Mouse (Mus musculus) hindbrain, embryonic 12.5 days (tissue): ENCODE results near the gene Pde4d. TPM values are rescaled to one million over a fixed set of nuclear protein-coding genes. Genes with fewer than 3 reads are reported as not detected.
"Not testable (repeated sequence)": the region's sequence is repeated elsewhere in the genome, so short reads cannot be mapped to it uniquely, and the experiment has no call there.

Experiments used
- ATAC-seq: fragments of 200-750 bp; cut with Nextera tagmentation; 2 replicates; pipeline ENCODE4 v1.8.0; 2017; ENCODE audit warnings: moderate TSS enrichment; ENCODE audit not compliant: low FRiP score
- H3K27ac ChIP-seq: fragments of 300-500 bp; sonication (generic); 2 replicates; pipeline ENCODE4 v1.5.1; 2016; ENCODE audit warnings: mild to moderate bottlenecking
- H3K27me3 ChIP-seq: fragments of 300-500 bp; sonication (generic); 2 replicates; pipeline ENCODE4 v1.6.1; 2016; ENCODE audit warnings: mild to moderate bottlenecking
- H3K36me3 ChIP-seq: fragments of 300-500 bp; sonication (generic); 2 replicates; pipeline ENCODE4 v1.6.1; 2016; ENCODE audit warnings: mild to moderate bottlenecking
- H3K4me1 ChIP-seq: fragments of 300-500 bp; sonication (generic); 2 replicates; pipeline ENCODE4 v1.6.1; 2016
- H3K4me2 ChIP-seq: fragments of 300-500 bp; sonication (generic); replicated peaks from 2 replicates; pipeline ENCODE4 v1.6.1; 2016; ENCODE audit warnings: mild to moderate bottlenecking
- H3K4me3 ChIP-seq: fragments of 300-500 bp; sonication (generic); 2 replicates; pipeline ENCODE4 v1.5.1; 2016; ENCODE audit warnings: mild to moderate bottlenecking
- H3K9ac ChIP-seq: fragments of 300-500 bp; sonication (generic); 2 replicates; pipeline ENCODE4 v1.6.1; 2016; ENCODE audit warnings: mild to moderate bottlenecking, moderate library complexity
- H3K9me3 ChIP-seq: fragments of 300-500 bp; sonication (generic); replicated peaks from 2 replicates; pipeline ENCODE4 v1.6.1; 2016; ENCODE audit warnings: mild to moderate bottlenecking
- WGBS: fragments of 180-500 bp; shearing (Covaris S2); methylation state at CpG from one replicate; pipeline ENCODE4 v1.1.7; 2016; 5-methylcytosine and 5-hydroxymethylcytosine counted together
- polyA plus RNA-seq: library from polyadenylated mRNA; unstranded; fragments of >200 nt; fragmentation: Nextera tagmentation; extraction: Ambion mirVana; gene quantifications from 2 replicates; pipeline ENCODE4 v1.2.1, GENCODE M21; 2016

The Pde4d gene
- polyA plus RNA-seq, 1 experiment from 2014 or later: 20.6 TPM

DNA sequence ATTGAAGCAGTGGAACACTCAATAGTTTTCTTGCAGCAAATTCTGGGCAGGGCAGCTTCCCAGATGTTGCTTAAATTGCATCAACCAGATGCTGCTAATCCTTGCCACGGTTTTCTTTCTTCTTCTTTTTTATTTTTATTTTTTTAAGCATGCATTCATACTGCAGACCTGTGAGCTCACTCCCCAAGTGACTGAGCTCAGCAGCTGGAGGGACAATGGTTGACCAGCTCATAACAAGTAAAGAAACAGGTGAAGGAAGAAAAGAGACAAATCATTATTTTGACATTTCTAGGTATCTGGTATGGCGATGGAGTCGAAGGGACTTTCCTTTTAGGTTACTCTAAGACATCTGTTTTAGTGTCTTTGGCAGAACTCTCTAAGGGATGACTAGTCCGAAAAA lies 308.6 kb downstream of the Pde4d start:
- H3K9me3 ChIP-seq: no peaks in the 10 kb centered on the region
- no peaks in the 10 kb centered on the region for H3K4me1 ChIP-seq
- no peak overlapping the region for H3K27ac ChIP-seq
- H3K36me3 ChIP-seq: no peaks in the 10 kb centered on the region
- no peaks in the 10 kb centered on the region for H3K27me3 ChIP-seq
- H3K9ac ChIP-seq: no peak overlapping the region
- no peak overlapping the region for H3K4me3 ChIP-seq
- H3K4me2 ChIP-seq: no peak overlapping the region
- WGBS: 82% methylated on average over 4 of the region's 4 CpGs
- ATAC-seq: no peak

DNA sequence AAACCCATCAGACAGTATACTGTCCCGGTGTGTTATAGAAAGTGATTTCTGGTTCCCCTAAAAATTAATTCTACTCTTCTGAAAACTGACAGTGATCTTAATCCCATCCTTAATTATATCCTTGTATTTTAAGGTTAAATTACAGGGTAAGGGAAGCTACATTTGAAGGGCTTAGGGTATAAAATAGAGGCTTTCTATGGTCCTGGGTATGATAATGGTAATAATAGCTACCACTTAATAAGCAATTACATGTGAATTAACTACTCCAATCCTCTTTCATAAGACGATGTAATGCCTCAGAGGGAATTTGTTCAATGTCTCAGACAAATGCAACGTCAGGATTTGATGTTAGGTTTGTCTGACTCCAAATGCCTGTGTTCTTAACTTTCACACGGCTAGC lies 309.4 kb downstream of the Pde4d start:
- Histone ChIP-seq H3K9me3 (no peaks in the 10 kb centered on the region), H3K36me3 (no peaks in the 10 kb centered on the region), H3K4me1 (no peaks in the 10 kb centered on the region), H3K4me3 (no peak overlapping the region), H3K27ac (no peak overlapping the region), H3K27me3 (no peaks in the 10 kb centered on the region), H3K9ac (no peak overlapping the region), H3K4me2 (no peak overlapping the region)
- ATAC-seq: no peak
- 79% methylated on average over 4 of the region's 4 CpGs for WGBS

DNA sequence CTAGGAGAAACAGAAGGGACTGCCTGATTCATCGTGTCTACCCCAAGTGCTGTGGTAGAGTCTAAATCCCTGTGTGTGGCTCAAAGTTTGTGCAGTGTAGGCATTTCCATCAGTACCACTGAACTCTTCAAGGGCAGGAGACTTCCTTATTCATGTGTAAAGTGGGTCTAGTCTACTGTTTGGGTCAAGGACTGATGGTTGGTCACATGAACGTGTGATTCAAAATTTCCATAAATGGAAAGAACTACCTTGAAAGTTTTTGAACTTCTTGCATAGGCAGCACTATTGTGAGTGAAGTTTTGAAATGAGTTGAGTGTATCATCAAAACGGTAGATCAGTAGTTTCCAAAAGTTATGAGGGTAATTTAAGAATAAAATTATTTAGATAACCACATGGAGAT lies 313.5 kb downstream of the Pde4d start:
- H3K36me3 ChIP-seq: no peaks in the 10 kb centered on the region
- H3K4me3 ChIP-seq: no peak overlapping the region
- no peak overlapping the region for H3K27ac ChIP-seq
- no peaks in the 10 kb centered on the region for H3K4me1 ChIP-seq
- no peak overlapping the region for H3K9ac ChIP-seq
- ATAC-seq: no peak
- 80% methylated on average over 3 of the region's 3 CpGs for WGBS
- H3K4me2 ChIP-seq: no peak overlapping the region
- no peaks in the 10 kb centered on the region for H3K9me3 ChIP-seq
- no peaks in the 10 kb centered on the region for H3K27me3 ChIP-seq

DNA sequence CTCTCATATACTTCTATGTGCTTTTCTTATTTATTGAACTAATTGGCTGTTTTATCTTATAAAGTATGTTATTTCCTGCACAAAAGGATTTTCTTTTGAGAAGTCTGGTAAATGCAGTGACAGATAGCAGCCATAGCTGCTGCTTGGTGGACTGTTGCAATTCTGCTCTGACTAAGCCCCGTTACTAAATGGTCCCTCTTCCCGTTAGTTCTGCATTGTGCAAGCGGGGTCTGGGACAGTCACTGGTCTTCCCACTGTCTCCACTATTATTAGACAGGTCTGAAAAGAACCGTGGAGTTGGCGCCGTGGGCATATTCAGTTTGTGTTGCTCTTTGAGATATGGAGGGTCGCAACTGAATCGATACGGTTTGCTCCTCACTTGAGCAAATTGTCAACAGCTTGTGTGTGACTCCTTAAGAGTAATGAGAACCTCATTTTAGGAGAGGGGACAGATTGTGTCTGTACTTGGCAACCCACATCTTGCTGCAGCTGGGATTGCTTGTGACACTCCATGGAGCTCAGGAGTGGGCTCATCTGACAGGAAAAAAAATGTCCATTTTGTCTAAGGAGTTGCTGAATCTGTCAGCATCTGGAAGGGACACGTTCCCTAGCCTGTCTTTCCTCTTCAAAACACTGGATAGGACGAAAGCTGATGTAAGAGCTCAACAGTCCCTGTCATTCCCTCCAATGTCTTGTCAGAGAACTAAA lies 316.4 kb downstream of the Pde4d start:
- no peak for ATAC-seq
- 77% methylated on average over 11 of the region's 11 CpGs for WGBS
- Histone ChIP-seq H3K4me1 (no peaks in the 10 kb centered on the region), H3K27ac (no peak overlapping the region), H3K27me3 (no peaks in the 10 kb centered on the region), H3K36me3 (no peaks in the 10 kb centered on the region), H3K4me3 (no peak overlapping the region), H3K9ac (no peak overlapping the region), H3K4me2 (no peak overlapping the region), H3K9me3 (no peaks in the 10 kb centered on the region)

DNA sequence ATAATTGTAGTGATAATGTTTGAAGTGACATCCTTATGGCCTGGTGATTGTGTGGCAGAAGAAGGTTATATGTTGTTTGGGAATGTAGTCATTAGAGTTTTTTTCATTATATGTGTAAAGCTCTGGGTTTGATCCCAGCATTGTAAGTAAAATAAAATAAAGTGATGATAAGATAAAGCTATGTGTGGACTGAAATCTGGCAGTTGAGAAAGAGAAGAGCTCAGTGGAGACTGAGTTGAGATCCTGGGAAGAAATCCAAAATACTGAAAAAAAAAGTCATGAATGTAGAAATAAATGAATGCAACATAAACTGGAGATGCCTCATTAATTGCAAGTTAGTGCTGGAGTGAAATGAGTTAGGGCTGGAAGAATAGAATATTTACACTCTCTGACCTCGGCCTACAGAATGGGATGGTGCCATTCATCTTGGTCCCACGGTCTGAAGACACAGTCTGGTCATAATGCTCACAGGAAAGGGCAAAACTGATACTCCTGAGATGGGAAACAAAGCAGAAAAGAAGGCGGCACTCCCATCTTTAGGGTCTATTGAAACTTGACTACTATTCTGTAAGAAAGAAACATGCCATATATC lies 319.8 kb downstream of the Pde4d start:
- Histone ChIP-seq H3K27me3 (no peaks in the 10 kb centered on the region), H3K27ac (no peak overlapping the region), H3K4me3 (no peak overlapping the region), H3K9ac (no peak overlapping the region), H3K36me3 (no peaks in the 10 kb centered on the region), H3K4me1 (peaks cover 7% of the 10 kb centered on the region; the same call in 1 of the 2 replicates), H3K9me3 (no peaks in the 10 kb centered on the region), H3K4me2 (no peak overlapping the region)
- WGBS: 74% methylated on average over 3 of the region's 3 CpGs
- no peak for ATAC-seq

DNA sequence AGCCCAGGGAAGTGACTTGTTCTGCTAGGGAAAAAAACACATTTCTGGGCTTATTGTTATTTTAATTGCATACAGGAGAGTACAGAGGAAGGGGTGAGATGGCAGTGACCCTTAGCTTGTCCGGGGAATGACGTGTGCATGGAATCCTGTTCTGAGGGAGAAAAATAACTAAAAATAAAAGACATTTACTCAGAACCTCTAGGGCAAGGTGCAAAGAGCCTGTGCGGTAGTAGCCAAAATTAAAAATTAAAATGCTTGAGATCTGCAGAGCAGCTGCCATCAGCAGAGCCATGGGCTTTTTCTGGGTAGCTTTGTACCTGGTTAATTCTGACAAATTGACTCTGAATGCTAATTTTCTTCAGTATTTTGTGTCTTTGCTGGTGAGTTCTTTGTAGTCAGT lies 322.6 kb downstream of the Pde4d start:
- H3K36me3 ChIP-seq: no peaks in the 10 kb centered on the region
- no peak overlapping the region for H3K9ac ChIP-seq
- H3K4me2 ChIP-seq: no peak overlapping the region
- no peak overlapping the region for H3K4me3 ChIP-seq
- ATAC-seq: 0 out of 2 replicates have a peak, but pooled peaks have one; percentile 16
- H3K27ac ChIP-seq: no peak overlapping the region
- no peaks in the 10 kb centered on the region for H3K9me3 ChIP-seq
- 41% methylated on average over 3 of the region's 3 CpGs for WGBS
- peaks cover 7% of the 10 kb centered on the region; the same call in 1 of the 2 replicates for H3K4me1 ChIP-seq
- no peaks in the 10 kb centered on the region for H3K27me3 ChIP-seq

DNA sequence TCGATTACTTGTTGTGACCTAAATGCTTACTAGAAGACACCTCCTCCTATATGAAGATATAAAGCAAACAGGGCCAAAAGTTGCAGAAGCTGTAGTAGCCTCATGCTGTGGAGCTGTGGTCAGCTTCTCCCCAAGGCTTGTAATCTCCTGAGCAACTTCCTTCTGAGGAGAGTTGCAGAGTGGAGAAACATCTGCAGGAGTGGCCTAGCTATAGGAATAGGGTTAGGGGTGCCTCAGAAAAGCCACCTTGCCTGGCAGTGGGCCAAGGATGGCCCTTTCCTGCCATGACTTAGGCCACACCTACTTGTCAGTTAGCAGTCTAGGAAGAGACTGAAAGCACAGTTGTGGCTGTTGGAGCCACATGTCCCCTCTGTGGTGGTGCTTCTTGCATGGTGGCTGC lies 325.2 kb downstream of the Pde4d start:
- Histone ChIP-seq H3K36me3 (no peaks in the 10 kb centered on the region), H3K4me1 (peaks cover 7% of the 10 kb centered on the region; the same call in 1 of the 2 replicates), H3K4me2 (no peak overlapping the region), H3K27me3 (no peaks in the 10 kb centered on the region), H3K27ac (no peak overlapping the region), H3K4me3 (no peak overlapping the region), H3K9me3 (no peaks in the 10 kb centered on the region), H3K9ac (no peak overlapping the region)
- ATAC-seq: no peak
- 76% methylated on average over 1 of the region's 1 CpGs for WGBS

DNA sequence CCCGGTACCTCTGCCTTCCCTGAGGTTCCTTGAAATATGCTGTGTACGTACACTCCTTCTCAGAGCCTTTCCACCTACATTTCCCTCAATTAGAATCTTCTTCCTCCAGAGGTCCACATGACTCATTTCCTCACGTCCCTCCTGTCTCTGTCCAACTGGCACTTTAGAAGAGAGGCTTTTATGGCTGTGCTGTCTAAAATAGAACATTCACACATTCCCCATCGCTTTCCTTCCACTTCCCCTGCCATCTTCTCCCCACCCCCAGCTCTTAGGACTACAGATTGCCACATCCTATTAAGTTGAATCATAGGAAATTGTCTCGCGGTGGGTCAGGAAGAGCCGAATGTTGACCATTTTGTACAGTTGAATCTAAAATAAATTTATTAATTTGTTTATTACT lies 326.1 kb downstream of the Pde4d start:
- no peaks in the 10 kb centered on the region for H3K36me3 ChIP-seq
- 83% methylated on average over 7 of the region's 7 CpGs for WGBS
- no peaks in the 10 kb centered on the region for H3K27me3 ChIP-seq
- no peak overlapping the region for H3K27ac ChIP-seq
- peaks cover 7% of the 10 kb centered on the region; the same call in 1 of the 2 replicates for H3K4me1 ChIP-seq
- H3K9me3 ChIP-seq: no peaks in the 10 kb centered on the region
- no peak overlapping the region for H3K4me2 ChIP-seq
- no peak for ATAC-seq
- no peak overlapping the region for H3K4me3 ChIP-seq
- no peak overlapping the region for H3K9ac ChIP-seq

DNA sequence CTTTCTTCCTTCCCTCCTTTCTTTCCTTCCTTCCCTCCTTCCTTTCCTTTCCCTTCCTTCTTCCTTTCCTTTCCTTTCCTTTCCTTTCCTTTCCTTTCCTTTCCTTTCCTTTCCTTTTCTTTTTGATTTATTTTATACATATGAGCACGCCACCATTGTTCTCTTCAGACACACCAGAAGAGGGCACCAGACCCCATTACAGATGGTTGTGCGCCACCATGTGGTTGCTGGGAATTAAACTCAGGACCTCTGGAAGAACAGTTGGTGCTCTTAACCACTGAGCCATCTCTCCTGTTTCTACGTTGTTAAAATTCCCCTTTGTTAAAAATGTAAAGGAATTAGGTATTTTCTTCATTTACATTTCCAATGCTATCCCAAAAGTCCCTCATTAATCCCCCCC lies 347.9 kb downstream of the Pde4d start:
- ATAC-seq, H3K27me3 ChIP-seq, H3K36me3 ChIP-seq, H3K4me3 ChIP-seq, H3K9ac ChIP-seq, H3K27ac ChIP-seq, H3K4me2 ChIP-seq, H3K9me3 ChIP-seq, H3K4me1 ChIP-seq: not testable (repeated sequence)
- WGBS: 74% methylated on average over 3 of the region's 3 CpGs

DNA sequence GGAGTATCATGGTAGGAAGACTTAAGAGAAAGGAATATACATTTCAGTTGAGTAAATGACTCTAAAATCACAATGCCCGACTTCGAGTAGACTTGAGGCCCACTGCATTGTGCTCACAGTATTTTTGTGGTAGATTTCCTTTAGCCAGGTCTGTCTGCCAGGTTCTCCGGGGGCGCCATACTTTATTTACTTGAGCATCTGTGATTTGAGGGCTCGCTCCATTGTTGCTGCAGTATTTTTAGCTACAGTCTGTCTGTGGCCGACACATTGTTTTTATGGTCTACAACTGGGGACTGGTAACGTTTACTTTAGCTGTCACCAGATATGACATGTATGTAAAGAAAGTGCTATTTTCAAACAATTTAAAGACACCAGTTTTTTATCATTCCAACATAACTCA lies 359.4 kb downstream of the Pde4d start:
- Histone ChIP-seq H3K36me3 (no peaks in the 10 kb centered on the region), H3K9ac (no peak overlapping the region), H3K27me3 (no peaks in the 10 kb centered on the region), H3K27ac (no peak overlapping the region), H3K4me3 (no peak overlapping the region), H3K4me2 (no peak overlapping the region), H3K4me1 (no peaks in the 10 kb centered on the region), H3K9me3 (no peaks in the 10 kb centered on the region)
- 86% methylated on average over 7 of the region's 7 CpGs for WGBS
- ATAC-seq: no peak

DNA sequence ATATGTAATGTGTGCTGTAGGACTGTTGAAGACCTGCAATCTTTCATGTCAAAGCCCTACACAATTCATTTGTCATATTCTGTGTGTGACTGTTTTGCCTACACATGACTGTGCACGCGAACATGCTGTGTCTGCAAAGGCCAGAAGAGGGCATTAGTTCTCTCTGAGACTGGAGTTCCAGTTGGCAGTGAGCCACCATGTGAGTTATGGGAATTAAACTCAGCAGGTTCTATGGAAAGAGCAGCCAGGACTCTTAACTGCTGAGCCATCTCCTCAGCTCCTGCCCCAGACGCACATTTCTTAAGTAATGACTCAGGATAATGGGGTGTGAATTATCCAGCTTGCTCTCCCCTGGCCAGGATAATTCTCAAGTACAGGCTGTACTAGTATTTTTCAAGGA lies 363.2 kb downstream of the Pde4d start:
- H3K4me1 ChIP-seq: no peaks in the 10 kb centered on the region
- H3K4me2 ChIP-seq: no peak overlapping the region
- no peaks in the 10 kb centered on the region for H3K36me3 ChIP-seq
- no peak overlapping the region for H3K27ac ChIP-seq
- no peak overlapping the region for H3K4me3 ChIP-seq
- H3K27me3 ChIP-seq: no peaks in the 10 kb centered on the region
- WGBS: 63% methylated on average over 3 of the region's 3 CpGs
- H3K9ac ChIP-seq: no peak overlapping the region
- ATAC-seq: no peak
- no peaks in the 10 kb centered on the region for H3K9me3 ChIP-seq

DNA sequence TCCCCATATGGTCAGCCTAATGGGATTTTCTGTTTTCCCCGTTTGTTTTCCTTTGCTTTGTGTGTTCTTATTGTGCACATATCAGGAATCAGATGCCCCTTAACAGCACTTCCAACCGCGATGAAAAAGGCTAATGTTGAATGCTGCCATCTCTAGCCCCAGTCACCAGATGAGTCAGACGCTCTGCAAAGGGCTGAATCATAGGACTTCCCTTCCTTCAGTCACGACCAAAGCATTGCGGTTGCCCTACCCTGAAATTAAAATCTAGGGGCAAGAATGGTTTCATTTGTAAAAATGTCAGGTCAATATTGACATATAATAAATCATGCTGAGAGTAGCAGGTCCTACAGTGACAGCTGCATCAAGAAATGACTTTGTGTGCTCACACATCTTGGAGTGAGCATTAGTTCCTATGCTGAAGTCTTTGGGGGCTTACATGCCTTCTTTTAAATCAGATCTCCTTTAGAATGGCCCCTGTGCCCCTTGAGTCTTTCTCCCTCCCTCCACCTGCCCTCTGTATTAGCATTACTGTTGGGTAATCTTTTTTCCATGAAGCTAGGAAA lies 370.2 kb downstream of the Pde4d start:
- no peaks in the 10 kb centered on the region for H3K4me1 ChIP-seq
- H3K27ac ChIP-seq: no peak overlapping the region
- H3K36me3 ChIP-seq: no peaks in the 10 kb centered on the region
- ATAC-seq: no peak
- H3K9ac ChIP-seq: no peak overlapping the region
- H3K9me3 ChIP-seq: no peaks in the 10 kb centered on the region
- no peaks in the 10 kb centered on the region for H3K27me3 ChIP-seq
- no peak overlapping the region for H3K4me2 ChIP-seq
- 73% methylated on average over 6 of the region's 6 CpGs for WGBS
- H3K4me3 ChIP-seq: no peak overlapping the region

DNA sequence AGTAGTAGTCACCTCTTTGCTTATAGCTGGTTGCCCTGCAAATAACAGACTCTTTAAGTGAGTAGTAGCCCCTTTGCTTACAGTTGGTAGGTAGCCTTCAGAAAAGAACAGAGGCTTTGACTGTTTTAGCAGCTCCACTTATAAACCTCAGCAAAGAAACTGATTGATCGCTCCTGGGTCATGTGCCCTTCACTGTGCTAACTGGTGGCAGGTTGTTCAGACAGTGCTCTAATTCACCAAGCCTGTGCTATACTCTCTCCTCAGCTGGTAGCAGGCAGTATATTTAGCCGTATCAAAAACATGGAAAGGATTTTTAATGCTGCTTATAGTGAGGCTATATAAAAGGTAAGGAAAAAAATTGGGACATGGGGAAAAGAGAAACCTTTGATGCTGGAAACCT lies 370.7 kb downstream of the Pde4d start:
- no peaks in the 10 kb centered on the region for H3K4me1 ChIP-seq
- H3K9me3 ChIP-seq: no peaks in the 10 kb centered on the region
- no peak overlapping the region for H3K4me3 ChIP-seq
- H3K36me3 ChIP-seq: no peaks in the 10 kb centered on the region
- ATAC-seq: no peak
- H3K9ac ChIP-seq: no peak overlapping the region
- no peak overlapping the region for H3K27ac ChIP-seq
- no peaks in the 10 kb centered on the region for H3K27me3 ChIP-seq
- H3K4me2 ChIP-seq: no peak overlapping the region
- WGBS: 89% methylated on average over 2 of the region's 2 CpGs
